Mouse (Mus musculus): ENCODE results near the gene Fhl5. TPM values are rescaled to one million over a fixed set of nuclear protein-coding genes. Genes with fewer than 3 reads are reported as not detected.

The Fhl5 gene
- total and polyA plus RNA-seq, 2 experiments from 2014 or later: not detected

GRCm38 (mm10) chr4:25197310-25197709, 45.4 kb downstream of the Fhl5 start:
- no peak overlapping the region for H3K27ac ChIP-seq (ENCODE audit: low read depth, low read length)
- H3K4me2 ChIP-seq (ENCODE audit: low read depth): no peak overlapping the region

GRCm38 (mm10) chr4:25179617-25180208, 63.0 kb downstream of the Fhl5 start:
- no peaks in the 10 kb centered on the region for H3K9me3 ChIP-seq (ENCODE audit: low read length)
- ATAC-seq (peak; percentile 99), DNase-seq (peak; percentile 76)
- H3K9ac ChIP-seq: no peak overlapping the region
- no peaks in the 10 kb centered on the region for H3K4me1 ChIP-seq (ENCODE audit: insufficient read depth)
- 65% methylated on average over 4 of the region's 4 CpGs for WGBS
- no peaks in the 10 kb centered on the region for H3K27me3 ChIP-seq (ENCODE audit: insufficient read depth, low read length)
- peak; percentile 73 for TF ChIP-seq CTCF (IDR thresholded peaks at IDR 0.05; ENCODE audit: low read depth)
- H3K27ac ChIP-seq (ENCODE audit: low read depth, low read length): no peak overlapping the region
- H3K36me3 ChIP-seq (ENCODE audit: insufficient read depth): no peaks in the 10 kb centered on the region
- no peak overlapping the region for H3K4me2 ChIP-seq (ENCODE audit: low read depth)
- no peak overlapping the region for H3K4me3 ChIP-seq (ENCODE audit: low read depth, low read length)

More at GRCm38 (mm10) chr4:25197310-25197709, 45.4 kb downstream of the Fhl5 start:
- no peak for TF ChIP-seq CTCF (IDR thresholded peaks at IDR 0.05; ENCODE audit: low read depth)
- no peak overlapping the region for H3K9ac ChIP-seq
- no peaks in the 10 kb centered on the region for H3K4me1 ChIP-seq (ENCODE audit: insufficient read depth)
- H3K9me3 ChIP-seq (ENCODE audit: low read length): no peaks in the 10 kb centered on the region
- H3K4me3 ChIP-seq (ENCODE audit: low read depth, low read length): no peak overlapping the region
- no peaks in the 10 kb centered on the region for H3K36me3 ChIP-seq (ENCODE audit: insufficient read depth)
- 74% methylated on average over 1 of the region's 1 CpGs for WGBS
- no peak for ATAC-seq
- no peaks in the 10 kb centered on the region for H3K27me3 ChIP-seq (ENCODE audit: insufficient read depth, low read length)
- no peak for DNase-seq

Other genes starting within 250 kb of the Fhl5 start
- gene Ufl1, start 38.9 kb upstream of the Fhl5 start, total RNA-seq (2014; rRNA removed): 14.7 and 19.0 TPM in 2 replicates
- gene Ufl1, start 38.9 kb upstream of the Fhl5 start, polyA plus RNA-seq (2015; fragmentation: Nextera tagmentation; extraction: Ambion mirVana): 33.3 and 41.8 TPM in 2 replicates

Measured in forebrain, postnatal 0 days (tissue).